Mouse (Mus musculus) colon, adult 2 months (tissue): ENCODE results near the gene Adgrl4. TPM values are rescaled to one million over a fixed set of nuclear protein-coding genes. Genes with fewer than 3 reads are reported as not detected.

Experiments
- polyA plus RNA-seq: library from polyadenylated mRNA; depleted of rRNA; stranded (reverse); fragments of >200 nt; gene quantifications from 2 replicates; pipeline ENCODE4 v1.2.3, GENCODE M21; 2012; rRNA removed

Gene Adgrl4
- polyA plus RNA-seq: 2.6 and 3.1 TPM in 2 replicates

DNA sequence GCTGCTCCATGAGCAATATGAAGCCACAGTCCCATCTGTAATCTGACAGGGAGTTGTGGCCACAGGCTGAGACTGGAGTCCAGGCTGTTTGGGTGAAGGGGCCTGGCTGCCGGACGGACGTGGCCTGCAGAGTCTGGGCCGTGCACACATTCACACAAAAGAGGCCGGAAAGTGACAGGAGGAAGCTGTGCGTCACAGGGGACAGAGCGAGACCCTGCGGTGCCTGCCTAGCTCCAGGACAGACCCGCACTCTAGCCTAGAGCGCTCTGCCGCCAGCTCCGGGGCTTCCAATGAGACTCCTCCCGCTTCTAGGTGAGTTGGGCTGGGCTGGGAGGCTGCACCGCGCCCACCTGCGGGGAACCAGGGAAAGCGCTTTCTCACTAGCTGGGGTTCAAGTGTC lies at the start of gene Adgrl4:
Gene Adgrl4, plus strand, starts transcription at position 195 of the 400 bp plus-strand sequence.

